Mouse (Mus musculus) stomach, postnatal 0 days (tissue): ENCODE measurements around the gene Ctnnb1.

Experiments
- CTCF ChIP-seq: IDR thresholded peaks from 2 replicates; pipeline ENCODE4 v1.5.1; 2016; ENCODE audit warnings: antibody characterized with exemption, low read depth, mild to moderate bottlenecking, moderate library complexity
- EP300 ChIP-seq: optimal IDR thresholded peaks from 2 replicates; pipeline ENCODE3; 2016; ENCODE audit warnings: antibody characterized with exemption

- TF ChIP-seq CTCF (no peak), EP300 (no peak)
Measured at GRCm38 (mm10) chr9:120950761-120951160, 21.7 kb downstream of the Ctnnb1 start.
